Comparison of ENCODE assay signal across 9 mouse cellular contexts in the genomic region with DNA sequence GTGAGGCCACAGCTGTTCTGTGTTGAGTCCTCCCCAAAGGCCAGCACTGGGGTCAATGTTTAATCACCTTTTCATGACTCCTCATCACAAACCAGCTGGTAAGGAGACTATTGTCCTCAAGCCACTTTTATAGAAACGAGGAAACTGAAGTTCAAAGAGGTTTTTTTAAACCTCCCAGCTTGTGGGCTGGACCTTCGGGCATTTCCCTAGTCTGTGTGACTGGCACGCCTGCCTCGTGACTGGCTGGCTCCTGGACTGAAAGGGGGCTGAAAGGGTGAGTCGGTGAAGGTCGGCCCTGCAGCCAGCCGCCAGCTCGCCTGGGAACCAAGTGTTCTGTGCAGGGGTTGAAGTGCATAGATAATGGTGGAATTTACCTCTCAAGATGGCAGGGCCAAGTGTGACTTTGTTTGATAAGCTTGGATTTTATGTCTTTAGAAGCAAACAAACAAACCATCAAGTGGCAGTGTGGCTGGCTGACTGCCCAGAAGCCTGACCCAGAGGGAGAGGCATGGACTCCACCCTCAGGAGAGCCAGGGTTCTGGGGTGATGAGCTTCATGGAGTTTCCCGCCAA. TPM values are rescaled to one million over a fixed set of nuclear protein-coding genes. Genes with fewer than 3 reads are reported as not detected.
DNase-seq lines count a peak whose midpoint lies in the region; ATAC-seq lines count a peak whose summit lies in the region.
"Had no signal": no experiment of that assay in that cellular context is flagged by ENCODE, and none has a peak within 500 bp of the region (broad histone marks: within the 10 kb centered on the region; RNA-seq: fewer than 3 reads in every experiment).

No protein-coding gene starts in this region.

- H3K4me1 ChIP-seq in lung, embryonic 15.5 days: peaks cover 37% of the 10 kb centered on the region
- peaks cover 25% of the 10 kb centered on the region for H3K4me1 ChIP-seq in forebrain, embryonic 13.5 days

- no peaks in the 10 kb centered on the region for H3K27me3 ChIP-seq in lung, embryonic 15.5 days
- H3K27me3 ChIP-seq in forebrain, embryonic 13.5 days: no peaks in the 10 kb centered on the region
- H3K27me3 ChIP-seq: midbrain, embryonic 12.5 days had no signal

- H3K4me2 ChIP-seq in lung, embryonic 15.5 days: no peak overlapping the region
- H3K4me2 ChIP-seq in forebrain, embryonic 13.5 days: no peak overlapping the region
- H3K4me2 ChIP-seq: midbrain, embryonic 12.5 days had no signal

- H3K9ac ChIP-seq in lung, embryonic 15.5 days: no peak overlapping the region
- no peak overlapping the region for H3K9ac ChIP-seq in forebrain, embryonic 13.5 days
- H3K9ac ChIP-seq: midbrain, embryonic 12.5 days had no signal

- 6% methylated on average over 9 of the region's 9 CpGs for WGBS in lung, embryonic 15.5 days
- WGBS in forebrain, embryonic 13.5 days: 18% methylated on average over 9 of the region's 9 CpGs

- H3K36me3 ChIP-seq in lung, embryonic 15.5 days: no peaks in the 10 kb centered on the region
- H3K36me3 ChIP-seq in forebrain, embryonic 13.5 days (ENCODE audit: poor library complexity, severe bottlenecking): no peaks in the 10 kb centered on the region
- H3K36me3 ChIP-seq: midbrain, embryonic 12.5 days had no signal

- no peaks in the 10 kb centered on the region for H3K9me3 ChIP-seq in lung, embryonic 15.5 days
- H3K9me3 ChIP-seq in forebrain, embryonic 13.5 days (replicated peaks): no peaks in the 10 kb centered on the region
- H3K9me3 ChIP-seq: midbrain, embryonic 12.5 days had no signal

- no peak overlapping the region for H3K4me3 ChIP-seq in lung, embryonic 15.5 days
- no peak overlapping the region for H3K4me3 ChIP-seq in forebrain, embryonic 13.5 days
- H3K4me3 ChIP-seq: midbrain, embryonic 12.5 days had no signal

- H3K27ac ChIP-seq in lung, embryonic 15.5 days: peak overlapping the region; percentile 71
- H3K27ac ChIP-seq in forebrain, embryonic 13.5 days: no peak overlapping the region
- H3K27ac ChIP-seq: midbrain, embryonic 12.5 days had no signal

- no peak for ATAC-seq in monocyte, adult 5-6 weeks (replicated peaks; ENCODE audit: insufficient number of reproducible peaks, low FRiP score, low TSS enrichment, poor library complexity, severe bottlenecking)
- ATAC-seq in lung, embryonic 15.5 days (ENCODE audit: borderline replicate concordance, extremely low read depth, low FRiP score, low TSS enrichment): peak; percentile 86
- ATAC-seq in forebrain, embryonic 13.5 days: no peak

- peak; percentile 22 to 24 for DNase-seq in monocyte, adult 2 months (ENCODE audit: low read depth in 1 of 2, low spot score in 2 of 2)
- peak; percentile 23 for DNase-seq in fibroblast of lung, adult 2 months (ENCODE audit: low read depth)
- DNase-seq in kidney, adult 18-20 months: peak; percentile 73
- DNase-seq in yolk sac, embryonic 10.5 days (ENCODE audit: low spot score): peak; percentile 72
- DNase-seq in cerebellum, adult 18-20 months: no peak

RNA-seq across cellular contexts. Expression of a gene that starts 54.1 kb away (rescaled TPM):
- total RNA-seq in monocyte, adult 5-6 weeks (2017): 90.2 to 120 TPM (median 105 TPM) in 3 replicates
- 29.2 and 29.4 TPM in 2 replicates for polyA plus RNA-seq in lung, embryonic 15.5 days (2015; fragmentation: Nextera tagmentation; extraction: Ambion mirVana)
- polyA plus RNA-seq in forebrain, embryonic 13.5 days (2015; fragmentation: Nextera tagmentation; extraction: Ambion mirVana): 11.0 and 12.1 TPM in 2 replicates

Comparison
In these comparisons a context has a peak if more than half of its experiments do, and no peak if none do; other contexts are left out.
1. DNase-seq: peak in monocyte, adult 2 months (2 of 2), fibroblast of lung, adult 2 months (single experiment), kidney, adult 18-20 months (single experiment) and yolk sac, embryonic 10.5 days (single experiment); none in cerebellum, adult 18-20 months (0 of 2).